Mouse (Mus musculus): ENCODE data around the gene Ryk. TPM values are rescaled to one million over a fixed set of nuclear protein-coding genes. Genes with fewer than 3 reads are reported as not detected.
A peak's percentile ranks its signal among the peaks of the same experiment; 100 is the strongest.

The Ryk gene
- polyA plus RNA-seq, 1 experiment from 2014 or later = 4.7 TPM

DNA sequence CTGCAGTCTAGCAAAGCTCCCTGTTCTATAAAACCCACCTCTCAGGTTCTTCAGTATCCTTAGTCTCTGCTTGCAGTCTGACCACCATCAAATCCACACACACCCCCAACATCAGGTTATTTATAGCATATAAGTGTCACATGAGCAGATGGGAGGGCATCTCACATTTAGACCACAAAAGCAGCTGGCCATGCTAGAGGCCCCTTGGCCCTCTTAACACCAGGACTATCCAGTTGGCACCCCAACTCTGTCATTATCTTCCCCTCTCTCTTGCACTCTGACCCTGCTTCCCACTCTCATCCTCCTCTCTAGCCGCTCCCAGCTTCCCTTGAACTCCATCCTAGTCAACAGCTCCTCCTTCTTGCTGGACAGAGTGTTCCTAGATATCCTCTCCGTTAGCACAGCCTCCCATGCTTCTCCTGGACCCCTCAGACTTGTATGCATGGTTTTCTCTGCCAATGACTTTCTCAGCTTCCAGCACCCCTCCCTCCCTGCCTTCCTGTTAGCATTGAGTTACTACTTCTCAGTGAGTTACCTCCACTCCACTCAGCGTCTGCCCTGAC is 80.7 kb downstream of the Ryk start:
- no peaks in the 10 kb centered on the region for H3K36me3 ChIP-seq (replicated peaks; ENCODE audit: insufficient read depth, low read length)
- H3K4me1 ChIP-seq (ENCODE audit: insufficient read depth) = no peaks in the 10 kb centered on the region
- ATAC-seq = no peak
- no peaks in the 10 kb centered on the region for H3K27me3 ChIP-seq (ENCODE audit: insufficient read depth, low read length)
- H3K9me3 ChIP-seq (ENCODE audit: low read length) = no peaks in the 10 kb centered on the region
- H3K27ac ChIP-seq (ENCODE audit: low read depth) = no peak overlapping the region
- WGBS (ENCODE audit: insufficient replicate concordance) = 63% methylated on average over 3 of the region's 3 CpGs
- H3K4me3 ChIP-seq (ENCODE audit: low read depth, low read length) = no peak overlapping the region
- no peak overlapping the region for H3K9ac ChIP-seq (replicated peaks)
- no peak for DNase-seq
- H3K4me2 ChIP-seq (ENCODE audit: low read depth, low read length) = no peak overlapping the region
- TF ChIP-seq EP300 (IDR thresholded peaks at IDR 0.05; ENCODE audit: low read depth) (no peak), CTCF (IDR thresholded peaks at IDR 0.05; ENCODE audit: low read depth) (no peak)

DNA sequence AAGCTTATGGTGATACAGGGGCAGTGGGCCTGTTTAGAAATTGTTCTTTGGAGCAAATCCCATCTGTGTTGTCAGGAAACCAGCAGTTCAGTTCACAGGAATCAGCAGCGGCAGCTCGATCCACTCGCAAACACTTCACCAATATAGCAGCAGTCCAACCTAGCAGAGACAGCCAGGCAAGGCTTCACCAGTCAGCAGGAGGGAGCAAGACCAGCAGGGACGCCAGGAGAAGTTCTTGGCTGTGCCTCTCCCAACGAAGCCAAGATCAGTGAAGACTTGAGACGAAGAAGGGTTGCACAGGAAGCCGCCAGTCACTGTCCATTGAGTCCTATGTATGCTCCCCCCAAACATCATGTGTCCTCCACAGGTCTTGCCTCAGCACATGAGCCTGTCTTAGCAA is 81.4 kb downstream of the Ryk start:
- WGBS (ENCODE audit: insufficient replicate concordance) = 87% methylated on average over 7 of the region's 7 CpGs
- ATAC-seq = no peak
- H3K27me3 ChIP-seq (ENCODE audit: insufficient read depth, low read length) = no peaks in the 10 kb centered on the region

DNA sequence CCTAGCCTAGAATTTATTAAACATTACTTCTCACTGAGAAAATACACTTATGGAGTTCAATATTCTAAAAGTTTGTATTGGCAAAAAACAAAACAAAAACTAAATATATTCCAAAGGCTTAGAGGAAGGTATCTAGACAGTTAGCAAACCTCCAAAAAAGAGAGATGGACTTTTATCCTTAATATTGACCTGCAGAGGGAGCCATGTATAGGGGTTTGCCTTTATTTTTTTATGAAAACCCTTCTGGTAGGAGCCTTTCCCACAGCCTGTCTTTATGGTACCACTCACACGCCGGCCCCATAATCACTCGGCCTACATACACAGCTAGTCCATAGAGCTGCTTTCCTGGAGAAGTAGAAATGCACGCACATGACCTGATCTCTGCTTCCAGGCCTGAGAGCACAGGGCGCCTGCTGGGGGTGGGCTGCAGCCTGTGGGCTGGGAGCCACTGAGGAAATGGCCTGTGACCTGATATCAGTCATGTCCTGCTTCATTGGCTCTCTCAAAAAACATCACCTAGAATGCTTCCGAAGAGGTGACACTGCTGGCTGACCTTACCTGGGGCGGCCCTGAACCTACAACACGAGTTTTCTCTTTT is 82.9 kb downstream of the Ryk start:
- ATAC-seq = no peak

More for the DNA sequence above, 81.4 kb downstream of the Ryk start:
- Histone ChIP-seq H3K4me2 (ENCODE audit: low read depth, low read length) (no peak overlapping the region), H3K9me3 (ENCODE audit: low read length) (no peaks in the 10 kb centered on the region), H3K27ac (ENCODE audit: low read depth) (no peak overlapping the region), H3K4me3 (ENCODE audit: low read depth, low read length) (no peak overlapping the region), H3K36me3 (replicated peaks; ENCODE audit: insufficient read depth, low read length) (no peaks in the 10 kb centered on the region), H3K4me1 (ENCODE audit: insufficient read depth) (no peaks in the 10 kb centered on the region), H3K9ac (replicated peaks) (no peak overlapping the region)
- TF ChIP-seq EP300 (IDR thresholded peaks at IDR 0.05; ENCODE audit: low read depth) = no peak
- no peak for TF ChIP-seq CTCF (IDR thresholded peaks at IDR 0.05; ENCODE audit: low read depth)
- no peak for DNase-seq

DNA sequence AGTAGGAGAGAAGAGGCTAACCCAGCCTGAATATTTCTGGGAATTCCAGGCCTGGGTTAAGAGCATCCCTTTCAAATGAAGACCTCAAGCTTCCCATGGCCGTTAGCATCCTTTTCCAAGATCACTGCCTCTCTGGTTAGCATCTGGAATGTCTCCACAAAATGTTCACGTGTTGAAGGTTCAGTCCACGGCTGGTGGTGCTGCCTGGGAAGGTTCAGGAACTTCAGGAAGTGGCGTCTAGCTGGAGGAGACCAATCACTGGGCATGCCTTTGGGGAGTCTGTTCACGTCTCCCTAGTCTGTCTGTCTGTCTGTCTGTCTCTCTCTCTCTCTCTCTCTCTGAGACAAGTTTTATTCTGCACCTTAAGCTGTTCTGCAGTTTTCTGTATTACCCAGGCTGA is 84.8 kb downstream of the Ryk start:
- no peaks in the 10 kb centered on the region for H3K4me1 ChIP-seq (ENCODE audit: insufficient read depth)
- H3K27ac ChIP-seq (ENCODE audit: low read depth) = no peak overlapping the region
- no peak for ATAC-seq
- H3K9ac ChIP-seq (replicated peaks) = no peak overlapping the region
- no peaks in the 10 kb centered on the region for H3K36me3 ChIP-seq (replicated peaks; ENCODE audit: insufficient read depth, low read length)
- H3K27me3 ChIP-seq (ENCODE audit: insufficient read depth, low read length) = no peaks in the 10 kb centered on the region
- TF ChIP-seq EP300 (IDR thresholded peaks at IDR 0.05; ENCODE audit: low read depth) (no peak), CTCF (IDR thresholded peaks at IDR 0.05; ENCODE audit: low read depth) (no peak)
- H3K4me2 ChIP-seq (ENCODE audit: low read depth, low read length) = no peak overlapping the region
- no peak for DNase-seq
- no peak overlapping the region for H3K4me3 ChIP-seq (ENCODE audit: low read depth, low read length)
- no peaks in the 10 kb centered on the region for H3K9me3 ChIP-seq (ENCODE audit: low read length)
- 55% methylated on average over 5 of the region's 5 CpGs for WGBS (ENCODE audit: insufficient replicate concordance)

More for the DNA sequence above, 82.9 kb downstream of the Ryk start:
- Histone ChIP-seq H3K4me3 (ENCODE audit: low read depth, low read length) (no peak overlapping the region), H3K4me1 (ENCODE audit: insufficient read depth) (no peaks in the 10 kb centered on the region), H3K9ac (replicated peaks) (no peak overlapping the region), H3K36me3 (replicated peaks; ENCODE audit: insufficient read depth, low read length) (no peaks in the 10 kb centered on the region), H3K27me3 (ENCODE audit: insufficient read depth, low read length) (no peaks in the 10 kb centered on the region), H3K9me3 (ENCODE audit: low read length) (no peaks in the 10 kb centered on the region), H3K4me2 (ENCODE audit: low read depth, low read length) (no peak overlapping the region), H3K27ac (ENCODE audit: low read depth) (no peak overlapping the region)
- peak; percentile 28 for TF ChIP-seq CTCF (IDR thresholded peaks at IDR 0.05; ENCODE audit: low read depth)
- no peak for TF ChIP-seq EP300 (IDR thresholded peaks at IDR 0.05; ENCODE audit: low read depth)
- no peak for DNase-seq
- WGBS (ENCODE audit: insufficient replicate concordance) = 82% methylated on average over 8 of the region's 8 CpGs

DNA sequence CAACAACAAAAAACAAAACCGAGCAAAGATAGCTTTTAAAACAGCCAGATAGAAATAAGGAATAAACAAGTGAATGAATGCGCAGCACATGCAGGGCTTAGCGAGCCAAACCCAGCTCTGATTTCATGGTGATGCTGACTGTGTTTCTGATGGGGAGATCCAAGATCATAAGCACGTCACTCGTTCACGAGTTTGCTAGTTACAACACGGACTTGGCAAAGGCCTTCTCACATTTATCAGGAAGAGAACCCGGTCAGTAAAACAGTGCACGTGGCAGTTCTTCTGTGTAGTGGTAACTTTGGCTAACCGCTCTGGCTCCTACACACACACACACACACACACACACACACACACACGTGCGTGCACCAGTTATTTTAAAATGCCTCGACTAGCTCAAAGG is 87.1 kb downstream of the Ryk start:
- no peak overlapping the region for H3K27ac ChIP-seq (ENCODE audit: low read depth)
- no peaks in the 10 kb centered on the region for H3K27me3 ChIP-seq (ENCODE audit: insufficient read depth, low read length)
- H3K9me3 ChIP-seq (ENCODE audit: low read length) = no peaks in the 10 kb centered on the region
- ATAC-seq (no peak), DNase-seq (no peak)
- no peak overlapping the region for H3K9ac ChIP-seq (replicated peaks)
- no peak for TF ChIP-seq EP300 (IDR thresholded peaks at IDR 0.05; ENCODE audit: low read depth)
- TF ChIP-seq CTCF (IDR thresholded peaks at IDR 0.05; ENCODE audit: low read depth) = no peak
- 79% methylated on average over 13 of the region's 13 CpGs for WGBS (ENCODE audit: insufficient replicate concordance)
- H3K4me1 ChIP-seq (ENCODE audit: insufficient read depth) = no peaks in the 10 kb centered on the region
- no peak overlapping the region for H3K4me3 ChIP-seq (ENCODE audit: low read depth, low read length)
- H3K36me3 ChIP-seq (replicated peaks; ENCODE audit: insufficient read depth, low read length) = no peaks in the 10 kb centered on the region
- H3K4me2 ChIP-seq (ENCODE audit: low read depth, low read length) = no peak overlapping the region

DNA sequence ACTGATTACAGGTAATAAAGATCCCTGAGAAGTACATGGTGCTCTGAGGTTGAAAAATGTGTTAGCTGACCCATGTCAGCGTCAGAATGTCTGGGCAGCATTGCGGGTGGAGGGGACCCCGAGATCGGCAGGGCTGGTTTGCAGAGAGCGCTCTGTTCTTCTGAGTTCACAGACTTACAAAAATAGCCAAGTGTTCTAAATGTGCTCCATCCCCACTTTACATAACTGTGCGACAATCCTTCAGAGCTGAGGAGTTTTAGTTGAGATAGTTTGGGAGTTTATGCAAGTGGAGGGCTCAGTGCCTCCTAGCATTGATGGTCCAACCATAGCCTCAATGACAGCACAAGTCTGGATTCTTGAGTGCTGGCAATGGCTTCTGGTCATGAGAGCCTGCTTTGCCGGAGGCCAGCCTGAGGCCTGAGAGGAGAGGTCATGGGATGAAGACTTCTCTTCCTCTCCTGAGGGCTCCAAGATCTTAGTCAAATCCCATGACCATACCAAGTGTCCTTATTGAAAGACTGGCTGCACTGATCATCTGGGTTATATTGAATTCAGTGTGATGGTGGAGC is 88.2 kb downstream of the Ryk start:
- Histone ChIP-seq H3K4me1 (ENCODE audit: insufficient read depth) (no peaks in the 10 kb centered on the region), H3K36me3 (replicated peaks; ENCODE audit: insufficient read depth, low read length) (no peaks in the 10 kb centered on the region), H3K9ac (replicated peaks) (no peak overlapping the region), H3K4me3 (ENCODE audit: low read depth, low read length) (no peak overlapping the region), H3K9me3 (ENCODE audit: low read length) (no peaks in the 10 kb centered on the region), H3K27me3 (ENCODE audit: insufficient read depth, low read length) (no peaks in the 10 kb centered on the region), H3K4me2 (ENCODE audit: low read depth, low read length) (no peak overlapping the region), H3K27ac (ENCODE audit: low read depth) (no peak overlapping the region)
- no peak for DNase-seq
- WGBS (ENCODE audit: insufficient replicate concordance) = 85% methylated on average over 7 of the region's 7 CpGs
- ATAC-seq = no peak
- TF ChIP-seq CTCF (IDR thresholded peaks at IDR 0.05; ENCODE audit: low read depth) (no peak), EP300 (IDR thresholded peaks at IDR 0.05; ENCODE audit: low read depth) (no peak)
